In genomic region chr15:31536051-31536737, GRCm38 (mm10) we compare ENCODE assay signal across 8 mouse cellular contexts. TPM values are rescaled to one million over a fixed set of nuclear protein-coding genes. Genes with fewer than 3 reads are reported as not detected.
DNase-seq lines count a peak whose midpoint lies in the region; ATAC-seq and TF ChIP-seq lines count a peak whose summit lies in the region.

No protein-coding gene starts in this region.

- H3K4me1 ChIP-seq in lung, embryonic 14.5 days (ENCODE audit: insufficient read depth), result no peaks in the 10 kb centered on the region
- peaks cover 24% of the 10 kb centered on the region for H3K4me1 ChIP-seq in forebrain, embryonic 16.5 days (replicated peaks; ENCODE audit: control insufficient read depth, insufficient read depth, low read length)
- H3K4me1 ChIP-seq in neural tube, embryonic 13.5 days (replicated peaks), result peaks cover 36% of the 10 kb centered on the region
- no peaks in the 10 kb centered on the region for H3K4me1 ChIP-seq in heart, adult 2 months (ENCODE audit: control insufficient read depth, insufficient read depth, low read length)

- peak; percentile 5 for DNase-seq in lung, embryonic 14.5 days
- no peak for DNase-seq in lung, postnatal 4 days
- DNase-seq in left cerebral cortex, adult 18-20 months (ENCODE audit: low spot score in 2 of 2), result peak; percentile 65 to 80
- no peak for DNase-seq in heart, adult 2 months
- no peak for DNase-seq in spleen, adult 18-20 months
- DNase-seq in urinary bladder, postnatal 14 days (ENCODE audit: low spot score), result no peak

- no peaks in the 10 kb centered on the region for H3K9me3 ChIP-seq in lung, embryonic 14.5 days (ENCODE audit: low read depth, low read length)
- H3K9me3 ChIP-seq in forebrain, embryonic 16.5 days (ENCODE audit: control insufficient read depth, low read length), result no peaks in the 10 kb centered on the region
- H3K9me3 ChIP-seq in neural tube, embryonic 13.5 days, result no peaks in the 10 kb centered on the region

- no peak for ATAC-seq in lung, embryonic 14.5 days (ENCODE audit: insufficient read depth)
- peak; percentile 60 for ATAC-seq in forebrain, embryonic 16.5 days
- ATAC-seq in neural tube, embryonic 13.5 days (ENCODE audit: low read depth), result peak; percentile 76

- TF ChIP-seq POLR2A in heart, adult 2 months (IDR thresholded peaks at IDR 0.05; ENCODE audit: insufficient read depth, low read depth, low read length), result no peak

- intact Hi-C loops in heart, adult 2 months (cut with DNase I), result loop anchor here (10.0 kb wide), 1 partner anchor 311 kb away; the partner anchor contains the start of gene Dap

- H3K27ac ChIP-seq in lung, embryonic 14.5 days (ENCODE audit: low read depth), result no peak overlapping the region
- H3K27ac ChIP-seq in forebrain, embryonic 16.5 days (ENCODE audit: low read length), result no peak overlapping the region
- H3K27ac ChIP-seq in neural tube, embryonic 13.5 days (replicated peaks), result peak overlapping the region; percentile 54
- no peak overlapping the region for H3K27ac ChIP-seq in heart, adult 2 months

- H3K4me3 ChIP-seq in lung, embryonic 14.5 days (ENCODE audit: low read depth, low read length), result no peak overlapping the region
- H3K4me3 ChIP-seq in forebrain, embryonic 16.5 days (replicated peaks; ENCODE audit: low read length), result no peak overlapping the region
- no peak overlapping the region for H3K4me3 ChIP-seq in neural tube, embryonic 13.5 days
- no peak overlapping the region for H3K4me3 ChIP-seq in heart, adult 2 months

- no peaks in the 10 kb centered on the region for H3K36me3 ChIP-seq in lung, embryonic 14.5 days (ENCODE audit: insufficient read depth)
- no peaks in the 10 kb centered on the region for H3K36me3 ChIP-seq in forebrain, embryonic 16.5 days (ENCODE audit: control insufficient read depth, insufficient read depth)
- no peaks in the 10 kb centered on the region for H3K36me3 ChIP-seq in neural tube, embryonic 13.5 days
- no peaks in the 10 kb centered on the region for H3K36me3 ChIP-seq in heart, adult 2 months (ENCODE audit: control insufficient read depth, insufficient read depth, low read length)

- H3K9ac ChIP-seq in lung, embryonic 14.5 days, result no peak overlapping the region
- no peak overlapping the region for H3K9ac ChIP-seq in forebrain, embryonic 16.5 days (replicated peaks; ENCODE audit: low read depth, low read length)
- no peak overlapping the region for H3K9ac ChIP-seq in neural tube, embryonic 13.5 days
- no peak overlapping the region for H3K9ac ChIP-seq in heart, adult 2 months (ENCODE audit: low read depth, low read length)

- H3K79me2 ChIP-seq in heart, adult 2 months (replicated peaks; ENCODE audit: control insufficient read depth, insufficient read depth, low read length), result no peaks in the 10 kb centered on the region

- no peak for TF ChIP-seq EP300 in heart, adult 2 months (IDR thresholded peaks at IDR 0.05; ENCODE audit: insufficient read depth, low read depth, low read length)

- TF ChIP-seq CTCF in lung, embryonic 14.5 days (IDR thresholded peaks at IDR 0.05; ENCODE audit: low read depth), result no peak
- TF ChIP-seq CTCF in heart, adult 2 months (IDR thresholded peaks at IDR 0.05), result no peak

- no peaks in the 10 kb centered on the region for H3K27me3 ChIP-seq in lung, embryonic 14.5 days (ENCODE audit: insufficient read depth, low read length)
- no peaks in the 10 kb centered on the region for H3K27me3 ChIP-seq in forebrain, embryonic 16.5 days (replicated peaks; ENCODE audit: control insufficient read depth, insufficient read depth, low read length)
- H3K27me3 ChIP-seq in neural tube, embryonic 13.5 days, result no peaks in the 10 kb centered on the region
- no peaks in the 10 kb centered on the region for H3K27me3 ChIP-seq in heart, adult 2 months (ENCODE audit: control insufficient read depth, insufficient read depth, low read length)

- WGBS in lung, embryonic 14.5 days, result 26% methylated on average over 7 of the region's 7 CpGs
- under 1% methylated on average over 7 of the region's 7 CpGs for WGBS in forebrain, embryonic 16.5 days
- WGBS in neural tube, embryonic 13.5 days, result 4% methylated on average over 7 of the region's 7 CpGs
- WGBS in heart, adult 2 months, result 32% methylated on average over 7 of the region's 7 CpGs

- no peak overlapping the region for H3K4me2 ChIP-seq in lung, embryonic 14.5 days
- peak overlapping the region; percentile 4; the same call in 1 of the 2 replicates for H3K4me2 ChIP-seq in forebrain, embryonic 16.5 days (ENCODE audit: low read length)
- H3K4me2 ChIP-seq in neural tube, embryonic 13.5 days, result peak overlapping the region; percentile 18

RNA-seq across cellular contexts. Expression of gene March6, which starts 5.3 kb away (rescaled TPM):
- 35.7 and 37.0 TPM in 2 replicates for polyA plus RNA-seq in lung, embryonic 14.5 days (2014; fragmentation: Nextera tagmentation; extraction: Ambion mirVana)
- polyA plus RNA-seq in forebrain, embryonic 16.5 days (2015; fragmentation: Nextera tagmentation; extraction: Ambion mirVana), result 95.4 and 96.8 TPM in 2 replicates
- 100 to 1,000 TPM; 197 to 204 TPM for total RNA-seq in left cerebral cortex, adult 18-20 months (2021)
- polyA plus RNA-seq in neural tube, embryonic 13.5 days (2015; fragmentation: Nextera tagmentation; extraction: Ambion mirVana), result 58.2 and 61.3 TPM in 2 replicates
- 100 to 1,000 TPM; 101 to 121 TPM for total RNA-seq in heart, adult 2 months (2021)
- polyA plus RNA-seq in heart, adult 2 months (2012; rRNA removed), result 32.3 and 65.1 TPM in 2 replicates

RNA-seq across cellular contexts. Expression of gene Cmbl, which starts 29.0 kb away (rescaled TPM):
- polyA plus RNA-seq in lung, embryonic 14.5 days (2014; fragmentation: Nextera tagmentation; extraction: Ambion mirVana), result 4.5 and 5.2 TPM in 2 replicates
- 8.6 and 8.9 TPM in 2 replicates for polyA plus RNA-seq in forebrain, embryonic 16.5 days (2015; fragmentation: Nextera tagmentation; extraction: Ambion mirVana)
- 10 to 100 TPM; 17.0 to 20.2 TPM for total RNA-seq in left cerebral cortex, adult 18-20 months (2021)
- polyA plus RNA-seq in neural tube, embryonic 13.5 days (2015; fragmentation: Nextera tagmentation; extraction: Ambion mirVana), result 3.1 and 4.0 TPM in 2 replicates
- total RNA-seq in heart, adult 2 months (2021), result 10 to 100 TPM; 27.1 to 30.7 TPM
- polyA plus RNA-seq in heart, adult 2 months (2012; rRNA removed), result 49.6 and 70.3 TPM in 2 replicates

Comparison
In these comparisons a context has a peak if more than half of its experiments do, and no peak if none do; other contexts are left out.
1. DNase-seq: peak in lung, embryonic 14.5 days (single experiment) and left cerebral cortex, adult 18-20 months (2 of 2); none in lung, postnatal 4 days (0 of 2), heart, adult 2 months (0 of 2), spleen, adult 18-20 months (0 of 2) and urinary bladder, postnatal 14 days (single experiment).